Mouse (Mus musculus) monocyte, adult 2 months (primary cell): ENCODE data around the gene Mau2.
"Not testable (repeated sequence)": the region's sequence is repeated elsewhere in the genome, so short reads cannot be mapped to it uniquely, and the experiment has no call there.

Source experiments
- DNase-seq, 2 experiments: peaks; one replicate each; pipeline ENCODE4 v3.0.0; 2022; ENCODE audit warnings: low spot score in 2 of 2, low read depth in 1 of 2

Gene Mau2

DNA sequence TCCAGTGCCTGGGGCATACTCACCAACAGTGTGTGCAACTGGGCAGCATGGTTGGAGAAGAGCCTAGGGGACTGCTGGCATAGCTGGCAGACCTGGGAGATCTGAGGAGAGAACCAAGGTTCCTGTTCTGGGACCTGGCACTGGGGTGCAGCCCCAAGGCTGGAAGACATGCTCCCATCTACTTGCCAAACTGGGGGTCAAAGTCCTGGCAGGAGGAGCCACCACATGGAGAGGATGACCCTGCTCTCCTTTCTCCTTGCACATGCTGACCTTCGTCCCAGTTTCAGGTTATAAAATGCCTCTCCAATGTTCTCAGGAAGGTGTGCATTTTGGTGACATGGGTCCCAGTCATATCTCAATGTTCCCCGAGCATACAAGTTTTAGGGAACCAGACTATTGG lies 16.4 kb downstream of the Mau2 start:
- DNase-seq: no peak

DNA sequence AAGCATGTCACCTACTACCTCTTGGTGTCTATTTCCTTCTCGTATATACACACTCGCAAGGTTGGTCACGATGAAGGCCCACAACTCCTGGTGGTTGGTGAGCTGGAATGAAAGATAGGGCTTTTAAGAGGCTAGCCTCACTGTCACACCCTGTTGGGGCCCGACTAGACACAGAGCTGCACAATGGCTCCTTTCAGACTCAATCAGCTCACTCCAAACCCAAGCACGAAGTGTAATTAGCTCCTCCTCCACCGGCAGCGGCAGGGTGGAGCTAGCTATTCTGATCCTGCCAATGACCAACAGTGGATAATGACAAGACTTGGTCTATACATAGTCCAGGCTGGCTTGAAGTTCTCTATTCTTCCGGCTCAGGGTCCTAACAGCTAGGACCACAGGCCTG lies 18.9 kb downstream of the Mau2 start:
- DNase-seq: no peak

DNA sequence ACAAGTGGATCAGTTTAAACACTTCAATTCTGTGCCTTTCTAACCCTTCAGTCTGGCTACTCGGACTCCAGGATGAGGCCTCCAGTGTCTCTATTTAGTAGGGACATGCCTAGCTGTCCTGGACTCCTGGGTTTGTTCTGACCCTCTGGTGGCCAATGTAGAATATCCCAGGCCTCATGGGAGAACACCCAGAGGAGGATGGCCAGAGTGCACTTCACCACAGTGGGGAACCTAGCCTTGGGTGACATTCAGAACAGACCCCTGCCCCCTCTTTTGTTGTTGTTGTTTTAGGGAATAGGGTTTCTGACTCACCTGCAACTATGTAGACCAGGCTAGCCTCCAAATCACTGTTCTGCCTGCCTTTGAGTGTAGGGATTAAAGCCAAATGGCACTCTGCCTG lies 27.5 kb downstream of the Mau2 start:
- DNase-seq: no peak

DNA sequence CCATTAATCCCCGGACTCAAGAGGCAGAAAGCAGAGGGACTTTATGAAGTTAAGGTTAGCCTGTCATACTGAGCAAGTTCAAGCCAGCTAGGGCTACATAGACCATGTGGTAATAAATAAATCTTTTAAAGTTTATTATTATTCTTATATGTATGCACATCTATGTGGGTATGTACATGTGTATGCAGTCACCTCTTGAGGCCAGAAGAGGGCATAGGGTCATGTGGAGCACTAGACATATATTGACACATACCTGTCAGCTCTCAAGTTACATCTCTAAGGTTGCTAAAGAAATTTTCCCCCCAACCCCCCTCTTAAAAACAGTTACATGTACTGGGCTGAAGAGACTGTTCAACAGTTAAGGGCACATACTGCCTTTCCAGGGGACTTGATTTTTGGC lies 29.8 kb downstream of the Mau2 start:
- no peak for DNase-seq

DNA sequence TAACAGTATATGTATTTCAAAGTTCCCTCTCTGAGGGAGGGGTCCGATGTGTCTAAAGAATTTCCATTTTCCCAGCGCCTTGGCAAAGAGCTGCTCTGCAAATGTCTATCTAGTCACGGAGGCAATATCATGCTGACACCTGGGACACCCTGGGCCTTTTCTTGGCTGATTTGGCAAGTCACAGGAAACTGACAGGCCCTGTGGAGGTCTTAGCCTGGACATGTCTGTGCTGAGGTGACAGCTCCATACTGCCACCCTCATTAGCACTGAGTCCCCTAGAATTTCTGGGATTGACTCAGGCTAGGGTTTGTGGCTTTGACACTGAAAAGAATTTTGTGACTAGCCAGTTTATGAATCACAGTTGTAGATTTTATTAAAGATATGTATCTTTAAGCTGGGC lies 30.2 kb downstream of the Mau2 start:
- DNase-seq: no peak

DNA sequence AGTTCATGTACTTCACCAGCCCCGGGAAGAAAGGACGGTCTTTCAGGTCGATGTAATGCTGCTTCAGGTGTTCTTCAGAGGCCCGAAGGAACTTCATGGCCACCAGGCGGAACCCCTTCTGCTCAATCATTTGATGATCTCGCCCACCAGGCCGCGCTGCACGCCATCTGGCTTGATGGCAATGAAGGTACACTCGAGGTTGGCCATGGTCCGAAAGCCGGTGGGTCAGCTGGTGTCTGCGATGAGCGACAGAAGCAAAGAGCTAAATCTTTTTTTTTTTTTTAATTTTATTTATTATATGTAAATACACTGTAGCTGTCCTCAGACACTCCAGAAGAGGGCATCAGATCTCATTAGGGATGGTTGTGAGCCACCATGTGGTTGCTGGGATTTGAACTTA lies 31.7 kb downstream of the Mau2 start:
- not testable (repeated sequence) for DNase-seq

DNA sequence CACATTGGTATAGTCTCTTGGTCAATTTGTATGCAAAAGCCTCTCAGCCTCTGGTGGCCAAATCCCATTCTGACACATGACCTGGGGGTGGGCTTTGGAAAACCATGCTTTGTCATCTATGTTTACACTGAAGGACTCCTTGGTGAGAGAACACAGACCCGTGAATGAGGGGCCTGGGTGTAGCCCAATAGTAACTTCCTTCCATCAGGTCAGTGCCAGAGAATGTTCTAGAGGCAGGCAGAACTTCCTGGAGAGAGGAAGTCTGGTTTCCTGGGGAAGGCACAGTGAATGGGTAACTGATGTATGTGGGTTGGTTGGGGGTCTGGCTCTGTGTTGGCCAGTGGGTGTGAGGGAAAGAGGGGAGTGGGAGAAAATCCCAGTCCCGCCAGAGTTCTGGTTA lies 37.4 kb downstream of the Mau2 start:
- no peak for DNase-seq

DNA sequence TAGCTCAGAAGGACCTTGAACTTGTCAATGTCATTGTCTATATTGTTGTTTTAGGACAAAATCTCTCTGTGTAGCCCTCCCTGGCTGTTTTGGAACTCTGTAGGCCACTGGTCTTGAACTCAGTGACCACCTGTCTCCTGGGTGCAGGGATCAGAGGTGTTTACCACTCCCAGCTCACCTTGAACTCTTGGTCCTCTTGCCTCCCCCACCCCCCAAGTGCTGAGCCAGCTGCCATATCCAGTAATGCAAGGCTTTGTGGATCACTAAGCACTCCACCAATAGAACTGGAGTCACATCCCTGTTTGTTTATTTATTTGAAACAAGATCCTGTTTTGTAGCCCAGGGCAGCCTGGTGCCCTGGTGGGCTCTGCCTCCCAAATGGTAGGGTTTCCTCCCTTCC lies 38.2 kb downstream of the Mau2 start:
- DNase-seq: no peak

DNA sequence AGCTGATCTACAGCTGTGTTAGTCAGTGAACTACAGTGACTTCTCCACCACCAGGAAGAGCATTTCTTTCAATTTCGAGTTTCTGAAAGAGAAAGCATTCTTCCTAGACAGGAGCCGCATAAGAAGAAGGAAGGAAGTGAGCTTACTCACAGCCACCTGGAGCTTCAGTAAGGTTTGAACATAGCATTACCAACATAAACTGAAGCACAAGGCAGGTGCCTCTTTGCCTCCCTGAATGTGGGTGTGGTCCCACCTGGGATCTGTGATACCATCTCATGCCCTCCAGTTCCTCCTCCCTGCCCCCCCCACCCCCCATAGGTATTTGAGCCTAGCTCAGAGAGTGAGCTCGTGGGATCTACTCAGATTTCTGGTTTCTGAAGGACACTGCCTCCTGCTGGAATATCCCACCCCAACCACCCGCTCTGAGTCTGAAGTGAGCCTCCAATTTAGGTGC lies 39.3 kb downstream of the Mau2 start:
- no peak for DNase-seq

DNA sequence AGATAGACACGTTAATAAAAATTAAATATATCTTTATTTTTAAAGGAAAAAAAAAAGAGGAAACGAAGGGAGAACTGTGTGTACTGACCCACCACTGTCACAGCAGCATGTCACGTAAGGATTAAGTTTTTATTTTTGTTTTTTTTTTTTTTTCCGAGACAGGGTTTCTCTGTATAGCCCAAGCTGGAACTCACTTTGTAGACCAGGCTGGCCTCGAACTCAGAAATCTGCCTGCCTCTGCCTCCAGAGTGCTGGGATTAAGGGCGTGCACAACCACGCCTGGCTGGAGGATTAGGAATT lies 40.7 kb downstream of the Mau2 start:
- not testable (repeated sequence) for DNase-seq

DNA sequence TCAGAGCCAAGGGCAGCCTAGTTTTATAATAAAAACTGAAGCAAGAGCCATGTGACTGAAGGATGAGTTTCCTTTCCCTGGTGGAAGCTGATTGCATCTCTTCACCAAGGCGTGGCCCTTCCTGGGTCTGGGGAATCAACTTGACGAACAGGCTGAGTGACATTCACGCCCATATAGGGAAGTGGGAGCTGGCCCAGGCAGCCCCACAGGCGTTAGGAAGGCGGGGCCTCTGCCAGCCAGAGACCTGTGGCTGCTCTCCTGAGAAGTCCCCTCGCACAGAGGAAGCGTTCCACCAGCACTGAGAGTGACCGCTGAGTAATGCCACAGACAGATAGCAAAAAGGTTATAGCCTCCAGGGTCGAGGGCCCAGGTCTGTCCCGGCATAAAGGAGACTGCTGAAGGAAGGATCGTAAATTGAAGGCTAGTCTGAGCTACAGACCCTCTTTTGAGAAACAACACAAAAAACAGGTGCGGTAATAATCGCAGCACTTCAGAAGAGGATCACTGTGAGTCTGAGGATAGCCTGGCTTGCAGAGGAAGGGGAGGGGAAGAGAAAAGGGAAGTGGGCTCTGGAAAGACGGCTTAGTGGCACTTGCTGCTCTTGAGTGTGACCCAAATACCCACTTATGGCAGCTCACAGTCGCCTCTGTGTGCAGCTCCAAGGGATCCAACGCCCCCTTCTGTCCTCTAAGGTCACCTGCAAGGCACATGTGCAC lies 41.2 kb downstream of the Mau2 start:
- peak; percentile 78 to 84 for DNase-seq

DNA sequence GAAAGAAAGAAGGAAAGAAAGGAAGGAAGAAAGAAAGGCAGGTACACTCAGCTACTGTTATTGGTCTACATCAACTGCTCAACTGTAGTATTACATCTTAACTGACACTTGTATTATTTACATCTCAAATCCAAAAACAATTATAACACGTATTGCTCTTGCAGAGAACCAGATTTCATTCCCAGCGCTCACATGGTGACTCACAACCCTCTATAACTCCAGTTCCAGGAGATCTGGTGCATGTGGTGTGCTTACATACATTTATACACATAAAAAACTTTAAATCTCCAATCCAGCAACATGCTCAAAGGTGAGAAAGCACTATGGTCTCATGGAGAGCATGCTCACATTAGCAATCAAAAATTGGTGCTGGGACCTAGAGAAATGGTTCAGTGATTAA lies 42.3 kb downstream of the Mau2 start:
- DNase-seq: no peak

DNA sequence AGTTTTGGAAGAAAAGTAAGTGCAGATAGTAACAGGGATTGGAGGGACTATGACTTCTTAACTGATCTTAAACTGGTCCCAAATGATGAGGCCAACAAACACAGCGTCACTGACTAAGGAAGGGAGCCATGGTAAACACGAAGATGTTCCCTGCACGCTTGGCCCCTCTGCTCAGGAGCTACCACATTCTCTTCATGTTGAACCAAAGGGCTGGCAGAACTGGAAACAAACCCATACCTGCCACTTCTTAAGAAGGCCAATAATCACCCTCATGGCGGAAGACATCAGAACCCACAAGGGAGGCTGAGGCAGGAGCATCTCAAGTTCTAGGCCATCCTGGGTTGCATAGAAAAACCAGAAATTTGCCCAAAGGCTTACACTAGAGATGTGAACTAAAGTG lies 43.3 kb downstream of the Mau2 start:
- no peak for DNase-seq

DNA sequence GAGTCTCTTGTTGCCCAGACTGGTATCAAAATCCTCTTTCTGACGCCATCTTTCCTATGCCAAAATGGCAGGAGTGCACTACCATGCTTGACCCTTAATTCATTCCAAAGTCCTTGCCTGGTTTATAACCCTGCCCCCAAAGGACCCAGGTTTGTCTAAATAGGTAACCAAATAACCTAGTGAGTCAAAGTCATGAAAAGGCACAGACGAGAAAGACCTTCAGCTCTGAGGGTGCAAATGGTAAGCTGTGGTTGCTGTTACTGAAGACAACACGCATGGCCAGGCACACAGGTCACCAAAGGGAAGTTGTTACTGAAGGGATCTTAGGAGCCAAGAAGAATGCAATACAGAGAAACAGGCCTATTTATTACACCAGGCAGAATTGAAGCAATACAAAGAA lies 43.8 kb downstream of the Mau2 start:
- DNase-seq: no peak

DNA sequence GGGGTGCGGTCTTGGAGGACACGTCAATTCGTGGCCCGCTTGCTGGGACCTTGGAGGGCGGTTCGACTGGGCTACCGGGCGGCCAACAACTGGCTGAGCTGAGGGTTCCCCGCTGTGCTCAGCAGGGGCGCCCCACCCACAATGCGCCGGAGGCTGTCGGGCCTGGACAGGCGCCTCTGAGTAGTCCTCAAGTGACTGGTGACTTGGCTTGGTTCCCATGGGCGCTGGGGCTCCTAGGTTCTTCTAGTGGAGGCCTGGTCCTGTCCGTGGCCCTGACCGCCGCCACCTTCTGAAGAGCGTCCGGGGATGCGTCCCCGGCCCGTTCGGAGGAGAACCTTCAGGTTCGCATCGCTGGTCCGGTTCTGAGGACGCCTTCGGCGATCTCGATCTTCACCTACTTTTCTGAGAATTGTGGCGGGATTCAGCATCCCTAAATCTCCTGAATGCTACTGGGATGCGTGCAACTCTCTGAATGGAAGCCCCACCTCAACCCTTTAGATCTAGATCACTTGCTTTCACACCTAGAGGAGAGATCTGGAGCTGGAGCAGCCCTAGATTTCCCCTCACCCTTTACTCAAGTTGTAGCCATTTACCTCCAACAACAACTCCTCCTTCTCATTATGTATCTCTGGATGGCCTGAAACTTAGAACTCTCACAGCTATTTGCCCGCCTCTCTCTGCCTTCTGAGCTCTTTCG lies 45.8 kb downstream of the Mau2 start:
- DNase-seq: no peak

DNA sequence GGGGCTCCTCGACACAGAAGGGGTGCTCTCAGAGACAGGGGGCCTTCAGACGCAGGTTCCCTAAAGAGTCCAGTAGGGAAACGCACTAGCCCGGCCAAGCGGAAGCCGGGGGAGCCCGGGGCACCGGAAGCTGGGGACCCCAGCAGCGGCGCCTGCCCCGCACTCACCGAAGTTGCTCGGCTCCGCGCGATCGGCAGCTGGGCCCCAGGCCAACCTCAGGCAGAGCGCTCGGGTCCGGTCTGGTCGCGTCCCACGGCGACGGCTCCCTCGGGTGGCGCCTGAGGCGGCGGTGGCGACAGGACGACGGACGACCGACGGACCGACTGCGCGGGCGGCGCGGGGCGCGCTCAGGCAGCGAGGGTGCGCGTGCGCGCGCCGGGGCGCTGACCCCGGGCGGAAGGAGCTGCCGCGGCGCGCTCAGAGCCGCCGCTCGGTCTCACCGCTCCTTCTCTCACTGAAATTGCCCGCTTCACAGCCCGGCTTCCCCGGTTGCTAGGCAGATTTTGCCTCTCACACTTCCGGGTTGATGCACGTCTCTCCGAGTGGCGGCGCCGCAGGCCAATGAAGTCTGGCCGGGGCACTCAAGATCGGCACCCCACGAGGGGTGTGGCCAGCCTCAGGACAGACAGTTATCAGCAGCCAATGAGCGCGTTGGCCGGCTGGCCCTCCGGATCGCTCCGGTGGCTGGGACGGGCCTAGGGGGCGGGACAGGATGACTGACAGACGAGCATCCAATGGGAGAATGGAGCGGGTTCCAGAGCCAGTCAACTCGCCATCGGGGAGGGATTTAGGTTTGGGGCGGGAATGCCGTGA lies 46.6 kb downstream of the Mau2 start, which contains the start of gene Gatad2a:
Gene Gatad2a (minus strand): TSS at position 609 of the 813 bp plus-strand sequence.
- peak; percentile 100 for DNase-seq

DNA sequence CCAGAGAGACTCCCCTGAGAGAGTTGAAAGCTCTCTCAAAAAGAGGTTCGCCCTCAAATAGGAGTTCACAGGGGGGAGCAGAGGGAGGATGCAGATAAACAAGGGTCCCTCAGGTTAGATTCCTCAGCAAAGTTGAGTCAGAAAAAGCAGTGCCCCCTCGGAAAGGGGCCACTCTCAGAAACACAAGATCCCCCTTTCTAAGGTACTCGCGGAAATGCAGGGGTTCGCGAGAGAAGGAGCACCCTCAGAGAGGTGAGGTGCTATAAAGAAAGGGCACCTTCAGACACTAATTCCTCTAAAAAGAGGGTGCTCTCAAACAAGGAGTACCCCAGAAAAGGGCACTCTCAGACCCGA lies 47.1 kb downstream of the Mau2 start:
- DNase-seq: no peak

DNA sequence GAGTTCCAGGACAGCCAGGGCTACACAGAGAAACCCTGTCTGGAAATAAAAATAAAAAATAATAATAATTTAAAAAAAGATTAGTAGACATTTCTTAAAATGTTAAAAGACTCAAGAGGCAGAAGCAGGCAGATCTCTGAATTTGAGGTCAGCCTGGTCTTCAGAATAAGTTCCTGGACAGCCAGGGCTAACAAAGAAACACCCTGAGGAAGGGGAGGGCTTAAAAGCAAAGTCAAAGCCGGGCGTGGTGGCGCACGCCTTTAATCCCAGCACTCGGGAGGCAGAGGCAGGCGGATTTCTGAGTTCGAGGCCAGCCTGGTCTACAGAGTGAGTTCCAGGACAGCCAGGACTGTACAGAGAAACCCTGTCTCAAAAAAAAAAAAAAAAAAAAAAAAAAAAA lies 53.6 kb downstream of the Mau2 start:
- not testable (repeated sequence) for DNase-seq

DNA sequence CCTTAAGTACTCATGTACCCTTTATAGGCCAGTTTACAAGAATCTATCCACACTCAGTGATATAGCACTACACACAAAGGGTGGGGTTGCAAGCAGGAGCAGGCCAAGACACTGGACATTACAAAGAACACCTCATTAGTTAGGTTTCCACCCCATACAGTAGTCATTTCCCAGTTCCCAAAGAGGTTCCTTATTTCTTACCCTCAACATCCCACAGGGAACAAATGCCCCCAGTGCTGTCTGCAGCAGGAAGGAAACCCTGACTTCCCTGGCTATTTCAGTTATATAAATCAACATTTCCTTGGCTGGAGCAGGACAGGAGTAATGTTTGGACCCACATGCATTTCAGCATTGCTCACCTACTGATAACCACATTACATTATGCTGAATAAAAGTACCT lies 54.8 kb downstream of the Mau2 start:
- no peak for DNase-seq

DNA sequence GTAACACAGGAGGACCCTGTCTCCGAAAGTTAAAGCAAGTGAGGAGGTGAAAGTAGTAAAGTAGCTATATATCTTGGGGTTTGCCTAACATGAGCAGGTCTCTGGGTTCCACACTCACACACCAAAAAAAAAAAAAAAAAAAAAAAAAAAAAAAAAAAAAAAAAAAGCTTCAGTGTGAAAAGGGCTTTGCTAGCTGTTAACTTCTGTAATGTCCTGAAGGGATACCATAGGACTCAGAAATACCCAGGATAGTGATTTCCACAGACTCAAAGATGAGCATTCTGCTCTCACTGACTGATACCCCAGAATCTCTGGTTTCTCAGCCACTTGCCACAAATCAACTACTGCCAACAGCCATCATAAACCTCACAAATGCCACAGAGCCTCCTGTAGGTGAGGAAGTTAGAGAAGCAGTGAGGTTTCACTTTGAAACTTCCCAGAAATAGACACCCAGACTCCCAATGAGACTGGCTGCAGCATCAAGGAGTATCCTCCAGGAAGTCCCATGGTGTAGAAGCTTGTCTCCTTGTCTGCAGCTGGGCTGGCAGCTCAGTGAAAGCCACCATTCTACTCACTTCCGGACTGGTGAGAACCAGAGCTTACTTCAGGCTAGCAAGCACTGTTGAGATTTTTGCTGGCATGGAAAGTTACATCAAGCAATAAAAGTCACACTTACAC lies 57.5 kb downstream of the Mau2 start:
- no peak for DNase-seq

DNA sequence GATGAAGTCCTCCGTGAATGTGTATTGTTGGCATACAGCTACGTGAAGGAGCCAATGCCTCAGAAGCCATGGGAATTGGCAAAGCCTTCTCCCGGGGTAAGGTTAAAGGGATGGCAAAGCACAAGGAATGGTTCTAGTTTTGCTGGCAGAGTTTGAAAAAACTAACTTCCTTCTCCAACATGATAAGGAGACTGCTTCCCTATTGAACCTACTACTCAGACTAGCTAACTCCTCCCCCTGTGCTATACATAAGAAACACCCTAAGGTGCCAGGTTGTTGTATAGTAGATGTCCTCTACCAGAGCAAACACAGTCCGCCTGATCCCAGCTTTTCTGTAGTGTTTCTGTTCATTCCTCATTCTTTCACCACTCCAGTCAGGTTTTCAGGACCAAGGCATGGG lies 64.1 kb downstream of the Mau2 start:
- DNase-seq: no peak

DNA sequence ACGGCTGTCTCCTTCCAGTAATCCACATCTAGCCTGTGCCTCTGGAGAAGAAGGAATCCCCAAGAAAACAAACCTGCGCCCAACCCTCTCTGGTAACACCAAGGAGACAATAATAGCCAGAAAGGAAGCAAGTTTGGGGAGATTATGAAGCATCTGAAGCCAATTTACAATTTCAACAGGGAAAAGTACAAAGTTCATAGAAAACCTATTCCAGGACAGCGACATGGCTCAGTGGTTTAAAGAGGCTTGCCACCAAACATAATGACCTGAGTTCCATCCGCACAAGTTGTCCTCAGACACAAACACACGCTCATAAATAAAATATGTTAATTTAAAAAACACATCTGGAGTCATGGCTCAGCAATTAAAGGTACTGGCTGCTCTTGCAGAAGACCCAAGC lies 67.7 kb downstream of the Mau2 start:
- no peak for DNase-seq
